Mouse (Mus musculus) layer of hippocampus, adult 18-20 months (tissue): ENCODE results near the gene Clcn1. TPM values are rescaled to one million over a fixed set of nuclear protein-coding genes. Genes with fewer than 3 reads are reported as not detected.

Experiments used
- DNase-seq, 2 experiments: peaks; one replicate each; pipeline ENCODE4 v3.0.0; 2022; ENCODE audit warnings: low spot score in 2 of 2
- total RNA-seq, 2 experiments: library from RNA; stranded (reverse); gene quantifications; 2 replicates each; pipeline ENCODE4 v1.2.3; 2021

Gene Clcn1
- total RNA-seq, 2 experiments from 2014 or later = 2.8 to 3.6 TPM

DNA sequence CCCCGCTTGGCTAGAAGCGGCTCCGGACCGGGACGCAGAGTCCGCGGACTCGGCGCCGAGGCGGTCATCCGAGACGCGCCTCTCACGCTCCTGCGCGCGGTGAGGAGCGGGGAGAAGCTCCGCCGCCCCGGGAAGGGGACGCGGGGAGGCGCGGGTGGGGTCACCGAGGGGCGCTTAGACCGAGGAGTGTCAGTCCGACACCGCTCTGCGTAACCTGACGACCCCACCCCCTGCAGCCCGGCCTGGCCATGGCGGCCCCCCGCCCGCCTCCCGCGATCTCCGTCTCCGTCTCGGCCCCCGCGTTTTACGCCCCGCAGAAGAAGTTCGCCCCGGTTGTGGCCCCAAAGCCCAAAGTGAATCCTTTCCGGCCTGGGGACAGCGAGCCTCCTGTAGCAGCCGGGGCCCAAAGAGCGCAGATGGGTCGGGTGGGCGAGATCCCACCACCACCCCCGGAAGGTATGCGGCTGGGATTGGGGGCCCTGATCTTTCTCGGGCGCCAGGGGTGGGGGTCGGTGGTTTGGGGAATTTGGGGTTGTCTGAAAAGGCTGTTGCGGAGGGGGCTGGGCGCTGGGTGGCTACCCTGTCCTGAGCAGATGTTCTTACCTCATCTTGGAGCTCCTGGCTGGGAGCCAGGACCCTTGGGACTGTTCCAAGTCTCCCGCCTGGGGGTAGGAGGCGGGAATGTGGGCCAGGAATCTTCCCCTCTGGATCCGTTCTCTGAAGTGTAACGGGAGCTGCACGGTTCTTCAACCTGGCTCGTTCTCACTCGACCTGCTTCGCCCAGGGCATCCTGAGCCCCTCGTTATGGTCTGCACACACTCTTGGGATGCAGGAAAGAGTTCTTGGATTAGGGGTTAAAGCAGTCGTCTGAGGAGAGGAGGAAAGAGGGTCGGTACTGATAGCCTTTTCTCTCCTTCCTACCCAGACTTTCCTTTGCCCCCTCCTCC lies 63.8 kb downstream of the Clcn1 start:
- peak; percentile 27 to 60 for DNase-seq

DNA sequence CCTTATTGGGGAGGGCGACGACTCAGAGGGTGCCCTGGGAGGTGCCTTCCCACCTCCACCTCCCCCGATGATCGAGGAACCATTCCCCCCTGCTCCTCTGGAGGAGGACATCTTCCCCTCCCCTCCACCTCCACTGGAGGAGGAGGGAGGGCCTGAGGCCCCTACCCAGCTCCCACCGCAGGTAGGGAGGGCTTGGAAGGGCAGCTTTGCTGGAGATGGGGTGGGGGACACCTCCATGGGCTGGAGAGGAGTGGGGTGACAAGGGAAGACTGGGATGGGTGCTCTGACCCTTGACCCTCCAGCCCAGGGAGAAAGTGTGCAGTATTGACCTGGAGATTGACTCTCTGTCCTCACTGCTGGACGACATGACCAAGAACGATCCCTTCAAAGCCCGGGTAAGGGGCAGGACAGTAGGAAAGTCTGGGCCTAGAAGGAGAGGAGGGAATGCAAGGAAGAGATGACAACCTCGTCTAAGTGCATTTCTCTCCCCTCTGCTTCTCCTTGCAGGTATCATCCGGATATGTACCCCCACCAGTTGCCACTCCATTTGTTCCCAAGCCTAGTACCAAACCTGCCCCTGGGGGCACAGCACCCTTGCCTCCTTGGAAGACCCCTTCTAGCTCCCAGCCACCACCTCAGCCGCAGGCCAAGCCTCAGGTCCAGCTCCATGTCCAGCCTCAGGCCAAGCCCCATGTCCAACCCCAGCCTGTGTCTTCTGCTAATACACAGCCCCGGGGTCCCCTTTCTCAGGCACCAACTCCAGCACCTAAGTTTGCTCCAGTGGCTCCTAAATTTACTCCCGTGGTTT lies 64.7 kb downstream of the Clcn1 start:
- no peak for DNase-seq

DNA sequence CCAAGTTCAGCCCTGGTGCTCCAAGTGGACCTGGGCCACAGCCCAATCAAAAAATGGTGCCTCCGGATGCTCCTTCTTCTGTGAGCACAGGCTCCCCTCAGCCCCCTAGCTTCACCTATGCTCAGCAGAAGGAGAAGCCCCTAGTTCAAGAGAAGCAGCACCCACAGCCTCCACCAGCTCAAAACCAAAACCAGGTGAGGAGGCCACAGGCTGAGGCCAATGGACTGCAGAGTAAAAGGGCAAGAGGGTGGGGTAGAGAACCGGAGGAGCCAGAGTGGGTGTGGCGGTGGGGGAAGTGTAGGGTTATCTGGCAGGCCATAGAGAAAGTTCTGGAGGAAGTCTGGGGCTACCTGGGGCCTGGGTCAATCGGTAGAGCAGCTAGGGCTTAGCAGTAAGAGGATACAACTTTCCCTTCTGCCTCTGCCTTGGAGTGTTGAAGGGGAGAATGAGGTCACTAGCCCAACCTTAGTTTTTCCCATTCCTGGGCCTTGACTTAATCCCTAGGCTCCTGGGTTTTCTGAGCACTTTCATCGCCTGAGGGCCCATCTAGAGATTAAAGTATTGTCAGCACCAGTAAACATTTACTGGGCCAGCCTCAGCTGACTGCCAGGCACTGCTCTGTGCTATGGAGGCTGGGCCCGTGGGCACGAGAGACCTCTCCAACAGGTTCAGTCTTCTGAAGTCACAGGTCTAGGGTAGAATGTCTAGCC lies 65.4 kb downstream of the Clcn1 start:
- no peak for DNase-seq

DNA sequence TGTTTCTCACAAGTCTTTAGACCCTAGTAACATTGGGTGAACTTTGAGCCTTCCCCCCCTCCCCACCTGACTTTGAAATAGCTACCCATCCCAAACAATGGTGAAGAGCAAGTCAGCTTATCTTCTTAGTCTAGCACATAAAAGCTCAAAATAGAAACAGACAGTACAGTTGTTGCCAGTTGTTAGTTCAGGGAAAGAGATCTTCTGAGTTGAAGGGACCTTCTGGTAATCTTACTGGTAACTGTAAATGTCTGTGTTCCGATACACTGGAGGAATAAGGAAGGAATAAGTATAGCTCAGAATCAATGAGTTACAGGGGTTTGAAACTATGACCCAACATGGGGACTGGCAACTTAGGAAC lies 66.0 kb downstream of the Clcn1 start:
- no peak for DNase-seq

DNA sequence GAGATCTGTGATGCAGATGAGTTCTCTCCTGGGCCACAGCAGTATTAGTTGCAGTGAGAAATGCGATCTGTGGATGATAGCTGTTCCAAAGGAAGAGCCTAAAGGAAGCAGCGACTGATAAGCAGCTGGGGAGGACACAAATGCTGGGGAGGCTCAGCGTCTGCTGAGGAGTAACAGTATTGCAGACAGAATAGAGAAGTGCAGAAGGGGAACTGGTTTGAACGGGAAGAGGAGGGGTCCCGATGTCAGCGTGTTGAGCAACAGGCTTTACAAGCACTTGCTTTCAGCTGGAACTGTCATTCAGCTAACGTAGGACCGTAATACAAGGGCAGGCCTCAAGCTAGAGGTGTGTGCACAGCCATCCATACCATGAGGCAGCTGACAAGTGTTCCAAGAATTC lies 66.7 kb downstream of the Clcn1 start:
- DNase-seq = no peak

DNA sequence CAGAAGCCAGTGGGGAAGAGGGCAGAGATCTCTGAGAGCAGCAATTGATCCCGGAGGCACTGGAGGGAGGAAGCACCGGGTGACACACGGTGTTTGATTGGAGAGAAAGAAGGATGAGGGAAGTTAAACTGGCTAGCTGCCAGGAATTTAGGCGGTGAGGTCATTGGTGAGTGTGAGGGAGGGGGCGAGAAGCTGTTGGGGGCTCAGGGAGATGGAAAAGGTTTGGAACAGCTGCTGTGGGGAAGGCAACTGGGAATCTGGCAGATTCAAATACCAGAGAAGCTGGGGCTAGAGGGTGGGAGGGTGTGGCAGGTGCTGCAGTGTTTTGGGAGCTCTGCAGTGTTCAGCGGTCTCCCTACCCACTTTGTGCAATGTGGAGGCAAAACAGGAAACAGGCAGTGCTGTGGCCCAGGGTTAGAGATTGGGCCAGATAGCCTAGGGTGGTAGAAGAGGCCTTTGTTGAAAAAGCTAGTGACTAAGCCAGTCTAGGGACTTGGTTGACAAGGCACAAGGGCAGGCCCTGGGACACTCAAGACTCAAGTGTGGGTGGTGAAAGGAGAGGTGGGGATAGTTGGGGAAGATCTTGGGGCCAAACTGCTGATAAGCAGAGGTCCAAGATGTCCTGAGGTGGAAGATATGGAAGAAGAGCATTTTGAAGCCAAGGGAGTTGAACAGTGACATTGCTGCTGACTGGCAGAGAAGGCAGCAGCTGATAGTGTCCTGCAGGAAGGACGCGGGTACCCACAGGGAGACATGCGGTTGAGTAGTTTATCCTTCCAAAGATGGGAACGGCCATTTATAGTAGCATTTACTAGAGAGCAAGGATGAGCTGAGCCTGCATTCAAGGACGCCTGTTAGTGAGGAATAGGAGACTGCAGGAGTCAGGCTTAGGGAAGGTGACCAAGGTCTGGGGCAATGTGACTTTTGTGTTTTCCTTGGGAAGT lies 67.9 kb downstream of the Clcn1 start:
- DNase-seq = peak in 1 of 2 experiments; percentile 34

DNA sequence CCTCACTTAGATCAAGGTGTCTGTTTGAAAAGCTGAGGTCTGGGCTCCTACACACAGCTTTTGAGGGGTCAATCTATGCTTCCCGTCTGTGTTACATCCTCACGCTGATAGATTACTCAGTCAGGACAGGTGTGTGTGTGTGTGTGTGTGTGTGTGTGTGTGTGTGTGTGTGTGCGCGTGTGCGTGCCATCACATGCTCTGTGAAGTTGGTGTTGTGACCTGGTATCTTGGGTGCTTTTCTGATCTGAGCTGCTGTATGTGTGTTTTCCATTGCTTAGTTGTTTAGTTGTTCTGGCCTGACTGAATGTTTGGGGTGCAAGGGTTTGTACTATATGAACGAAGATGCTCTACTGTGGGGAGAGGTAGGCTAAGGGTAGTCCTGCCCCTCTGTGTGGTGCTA lies 68.9 kb downstream of the Clcn1 start:
- DNase-seq = no peak

DNA sequence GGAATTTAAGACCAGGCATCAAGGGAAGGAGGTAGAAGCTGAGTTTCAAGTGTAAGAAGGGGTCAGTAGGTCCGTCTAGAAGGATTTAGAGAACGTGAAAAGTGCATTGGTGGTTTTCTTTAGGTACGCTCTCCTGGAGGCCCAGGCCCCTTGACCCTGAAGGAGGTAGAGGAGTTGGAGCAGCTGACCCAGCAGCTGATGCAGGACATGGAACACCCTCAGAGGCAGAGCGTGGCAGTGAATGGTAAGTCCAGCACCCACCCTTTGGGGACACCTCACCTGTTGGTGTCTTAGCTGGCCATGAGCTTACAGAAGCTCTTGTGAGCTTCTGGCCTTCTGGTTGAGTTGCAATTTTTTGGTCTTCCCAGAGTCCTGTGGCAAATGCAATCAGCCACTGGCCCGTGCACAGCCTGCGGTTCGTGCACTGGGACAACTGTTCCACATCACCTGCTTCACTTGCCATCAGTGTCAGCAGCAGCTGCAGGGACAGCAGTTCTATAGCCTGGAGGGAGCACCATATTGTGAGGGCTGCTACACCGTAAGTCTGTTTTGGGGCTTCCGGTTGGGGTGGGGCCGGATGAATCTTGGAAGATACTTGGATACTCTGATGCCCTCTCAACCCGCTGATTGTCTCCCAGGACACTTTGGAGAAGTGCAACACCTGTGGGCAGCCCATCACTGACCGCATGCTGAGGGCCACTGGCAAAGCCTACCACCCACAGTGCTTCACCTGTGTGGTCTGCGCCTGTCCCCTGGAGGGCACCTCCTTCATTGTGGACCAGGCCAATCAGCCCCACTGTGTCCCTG lies 69.5 kb downstream of the Clcn1 start:
- no peak for DNase-seq

DNA sequence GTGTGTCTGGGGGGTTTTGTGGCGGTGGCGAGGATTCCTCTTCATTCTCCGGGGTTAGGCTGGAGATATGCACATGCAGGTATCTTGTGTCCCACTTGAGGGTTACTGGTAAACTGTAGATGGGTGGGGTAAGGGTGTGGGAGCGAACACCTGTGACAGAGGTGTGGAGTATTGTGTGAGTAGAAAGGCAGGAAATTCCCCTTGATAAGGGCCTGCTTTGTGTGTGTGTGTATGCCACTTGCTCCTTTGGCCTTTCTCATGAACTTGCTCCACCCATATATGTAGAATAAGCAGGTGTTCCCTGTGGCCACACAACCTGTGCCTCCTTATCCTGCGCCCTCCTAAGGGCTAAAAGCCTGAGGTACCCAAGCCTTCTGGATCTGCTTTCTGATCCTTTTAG lies 70.4 kb downstream of the Clcn1 start:
- no peak for DNase-seq

DNA sequence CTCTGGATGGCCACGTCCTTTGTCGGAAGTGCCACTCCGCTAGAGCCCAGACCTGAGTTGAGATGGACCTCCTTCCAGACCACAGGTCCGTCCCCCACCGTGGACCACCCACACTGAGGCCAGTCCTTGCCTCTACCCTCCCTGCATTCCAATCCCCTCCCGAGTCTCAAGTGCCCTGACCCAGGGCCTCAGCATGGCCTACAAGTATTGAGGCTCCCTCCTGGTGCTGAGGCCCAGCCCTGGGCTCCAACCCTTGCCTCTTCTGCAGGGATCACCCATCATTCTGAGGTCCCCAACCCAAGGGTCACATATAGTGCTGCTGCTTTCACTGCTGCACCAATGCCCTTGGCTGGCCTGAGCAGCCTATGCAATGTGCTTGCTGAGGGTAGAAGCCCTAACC lies 71.4 kb downstream of the Clcn1 start:
- DNase-seq = no peak

DNA sequence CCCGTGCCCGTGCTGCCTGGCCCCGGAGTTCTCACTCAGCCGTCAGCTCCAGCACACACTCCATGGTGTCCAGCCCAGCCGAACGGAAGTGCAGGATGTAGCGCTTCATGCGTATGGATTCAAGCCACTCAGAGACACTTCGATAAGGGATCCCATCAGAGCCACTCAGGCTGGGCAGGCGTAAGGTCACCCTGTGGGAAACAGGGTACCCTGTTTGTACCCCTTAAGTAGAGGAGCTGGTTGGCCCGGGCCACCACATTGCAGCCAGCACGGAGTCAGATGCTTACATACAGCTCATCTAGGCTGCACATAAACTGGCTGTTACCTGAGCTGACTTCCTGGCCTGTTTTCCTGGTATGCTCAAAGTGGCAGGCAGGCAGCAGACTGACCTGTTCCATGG lies 72.4 kb downstream of the Clcn1 start:
- DNase-seq = no peak

DNA sequence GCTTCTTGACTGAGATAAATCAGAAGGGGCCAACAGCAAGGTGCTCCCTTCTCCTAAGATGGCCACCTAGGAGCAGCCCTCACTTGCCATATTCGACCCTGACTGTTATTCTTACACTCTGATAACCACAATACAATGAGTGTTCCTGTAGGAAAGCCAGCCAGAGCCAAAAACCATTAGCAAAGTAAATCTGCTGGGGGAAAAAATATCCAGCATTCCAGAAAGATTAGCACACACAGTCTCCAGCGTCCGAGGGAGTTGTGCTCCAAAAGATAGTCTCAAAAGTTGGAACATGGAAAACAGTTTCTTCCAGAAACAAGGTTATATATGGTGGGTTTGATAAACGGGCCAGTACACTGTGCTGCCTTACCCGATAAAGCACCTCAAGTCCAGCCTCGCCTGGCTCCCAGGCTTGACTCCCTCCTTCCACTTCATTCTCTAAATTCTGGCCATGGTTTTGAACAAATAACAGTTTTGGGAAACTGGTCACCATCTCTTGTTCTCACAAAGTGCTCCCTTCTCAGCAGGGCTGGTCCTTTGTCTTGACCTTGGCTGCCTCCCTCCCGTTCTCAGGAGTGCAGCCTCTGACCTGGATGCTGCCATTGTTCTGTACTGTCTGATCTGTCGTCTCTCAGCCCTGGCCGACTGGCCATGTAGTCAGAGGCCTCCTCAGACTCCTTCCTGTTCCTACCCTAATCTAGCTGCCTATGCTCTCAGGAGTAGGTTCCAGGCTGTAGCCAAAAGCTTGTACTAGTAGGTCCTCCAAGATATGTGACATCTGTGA lies 73.1 kb downstream of the Clcn1 start:
- no peak for DNase-seq

DNA sequence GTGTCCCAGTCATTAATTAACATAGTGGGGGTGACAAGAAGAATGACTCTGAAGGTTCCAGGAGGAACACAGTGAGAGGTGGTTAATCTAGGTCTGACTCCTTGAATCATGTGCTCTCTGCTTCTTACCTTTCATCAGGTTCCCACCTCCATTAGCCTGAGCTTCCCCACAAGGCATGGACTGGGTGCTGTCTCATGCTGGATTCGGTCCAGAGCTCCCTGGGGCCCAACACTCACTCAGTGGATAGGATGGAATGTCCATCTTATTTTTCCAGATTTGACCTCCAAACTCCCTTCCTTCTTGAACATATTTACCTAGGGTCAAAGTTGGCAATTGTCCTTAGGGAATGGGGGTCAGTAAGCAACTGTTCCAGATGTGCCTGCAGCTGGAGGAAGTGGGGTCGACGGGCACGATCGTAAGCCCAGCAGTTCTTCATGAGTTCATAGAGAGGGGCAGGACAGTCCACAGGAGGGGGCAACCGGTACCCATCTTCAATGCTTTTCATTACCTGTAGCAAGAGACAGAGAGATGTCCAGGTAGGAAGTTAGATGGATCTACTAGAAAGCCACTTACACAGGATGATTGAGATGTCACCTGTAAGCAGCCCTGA lies 73.9 kb downstream of the Clcn1 start:
- no peak for DNase-seq

DNA sequence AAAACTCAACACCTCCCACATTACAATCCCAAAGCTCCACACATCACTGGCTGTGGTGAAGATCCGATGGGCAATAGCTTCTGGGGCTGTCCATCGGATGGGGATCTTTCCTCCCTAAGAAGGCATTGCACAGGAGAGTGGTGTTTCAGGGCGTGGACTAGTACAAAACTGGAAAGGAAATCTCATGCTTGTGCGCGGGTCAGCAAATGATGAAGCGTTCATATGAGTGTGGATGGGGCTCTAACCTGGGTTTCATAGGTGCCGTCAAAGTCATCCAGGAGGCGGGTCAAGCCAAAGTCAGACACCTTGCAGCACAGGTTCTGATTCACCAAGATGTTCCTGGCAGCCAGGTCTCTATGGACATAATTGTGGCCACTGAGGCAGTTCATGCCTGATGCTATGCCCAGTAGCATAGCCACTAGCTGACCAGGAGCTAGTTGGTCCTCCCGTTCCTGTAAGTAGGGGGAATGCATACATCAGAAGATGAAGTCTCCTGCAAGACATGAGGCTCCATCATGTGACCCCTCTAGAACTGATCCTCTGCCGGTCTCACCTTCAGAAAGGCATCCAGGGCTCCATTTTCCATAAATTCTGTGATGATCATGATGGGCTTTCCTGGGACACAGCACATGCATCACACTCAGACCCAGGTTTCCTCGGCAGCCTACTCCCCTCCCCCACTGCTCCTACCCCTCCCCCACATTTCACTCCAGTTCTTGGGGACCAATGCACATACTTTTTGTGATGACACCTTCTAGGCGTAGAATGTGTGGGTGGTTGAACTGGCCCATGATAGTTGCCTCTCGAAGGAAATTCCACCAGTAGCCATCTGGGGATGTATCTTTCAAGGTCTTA lies 74.8 kb downstream of the Clcn1 start:
- DNase-seq = no peak

DNA sequence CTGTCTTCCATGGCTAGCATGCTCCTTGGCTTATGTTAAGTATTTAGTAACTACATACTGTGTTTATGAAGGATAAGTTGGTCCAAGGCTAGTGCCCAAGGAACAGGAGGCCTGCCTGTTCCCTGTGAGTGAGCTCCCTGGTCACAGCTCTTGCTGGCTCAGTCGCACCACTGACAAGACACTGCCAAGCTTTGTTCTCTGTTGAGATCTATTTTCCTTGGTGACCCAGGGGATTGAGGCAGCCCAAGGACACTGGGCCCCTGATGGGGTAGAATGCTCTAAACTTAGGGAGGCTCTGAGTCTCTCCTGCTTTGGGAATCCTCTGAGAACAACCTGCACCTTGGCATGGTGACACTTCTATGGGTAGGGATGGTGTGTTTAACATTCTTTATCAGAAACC lies 75.6 kb downstream of the Clcn1 start:
- DNase-seq = no peak

DNA sequence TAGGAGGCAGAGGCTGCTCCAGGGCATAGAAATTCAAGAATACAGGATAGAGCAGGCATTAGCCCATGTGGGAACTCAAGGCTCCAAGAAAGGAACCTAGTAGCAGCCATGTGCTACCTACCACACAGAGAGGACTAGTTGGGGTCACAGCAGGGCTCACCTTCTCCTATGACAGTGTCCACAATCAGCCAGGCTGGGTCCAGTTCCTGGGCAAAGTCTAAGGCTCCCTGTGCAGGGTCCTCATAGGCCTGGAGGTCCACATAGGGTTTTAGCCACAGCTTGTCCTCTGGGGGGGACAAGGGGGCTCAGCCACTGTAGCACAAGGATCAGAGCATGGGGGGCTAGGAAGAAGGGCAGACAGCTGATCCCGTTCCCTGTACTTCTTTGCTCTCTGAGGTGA lies 76.0 kb downstream of the Clcn1 start:
- no peak for DNase-seq

DNA sequence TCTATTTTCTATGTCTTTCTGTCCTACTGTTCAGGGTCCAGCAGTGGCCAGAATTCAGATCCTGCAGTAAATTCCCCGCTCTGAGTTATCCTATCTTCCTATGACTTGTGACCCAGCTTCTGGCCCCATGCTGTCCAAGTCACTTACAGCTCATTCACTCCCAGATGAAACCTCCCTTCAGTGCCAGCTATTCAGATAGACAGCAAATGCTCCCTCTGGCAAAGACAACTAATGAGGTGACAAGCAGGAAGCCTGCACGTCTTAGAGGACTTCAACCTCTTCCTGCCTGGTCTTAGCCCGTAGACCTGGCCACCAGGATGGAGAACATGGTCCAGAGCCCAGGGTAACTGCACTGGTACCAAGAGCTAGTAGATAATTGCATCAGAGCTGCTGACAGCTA lies 76.5 kb downstream of the Clcn1 start:
- no peak for DNase-seq

DNA sequence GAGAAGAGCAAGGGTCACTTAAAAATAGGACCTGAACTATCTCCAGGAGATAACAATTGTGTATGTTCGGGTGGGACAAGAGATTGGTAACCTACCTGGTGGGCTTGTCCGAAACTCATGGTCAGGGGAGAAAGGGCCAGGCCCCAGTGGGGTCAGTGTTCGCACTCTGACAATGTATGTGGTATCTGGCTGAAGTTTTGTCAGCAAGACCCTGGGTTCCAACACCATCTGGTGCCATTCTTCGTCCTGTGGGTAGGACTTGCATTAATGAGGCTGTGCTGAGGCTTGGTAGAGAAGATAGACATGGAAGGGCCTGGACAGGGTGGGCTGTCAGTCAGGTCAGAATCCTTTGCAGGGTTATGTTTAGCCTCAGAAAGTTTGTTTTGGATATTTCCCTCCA lies 77.6 kb downstream of the Clcn1 start:
- no peak for DNase-seq
